Mouse (Mus musculus): ENCODE results near the gene Olfr1053.
"Not testable (repeated sequence)": the region's sequence is repeated elsewhere in the genome, so short reads cannot be mapped to it uniquely, and the experiment has no call there.

Gene Olfr1053

DNA sequence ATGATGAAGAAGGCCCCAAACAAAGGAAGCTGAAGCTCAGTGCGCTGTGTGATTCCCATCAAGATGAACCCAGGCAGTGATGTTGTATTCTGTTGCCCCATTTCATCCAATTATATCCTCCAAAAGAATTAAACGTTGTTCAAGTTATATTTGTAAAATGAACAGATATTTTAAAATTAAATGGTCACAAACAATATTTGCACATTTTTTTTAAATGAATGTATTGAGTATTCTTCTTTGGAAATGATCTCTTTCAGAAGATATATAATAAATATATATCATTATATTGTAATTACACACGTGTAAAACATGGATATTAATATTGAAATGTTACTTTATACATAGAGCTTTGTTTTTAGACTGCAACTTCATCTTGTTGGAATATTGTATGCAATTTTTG lies at the start of gene Olfr1053:
TSS of gene Olfr1053 (minus strand) at position 101 of the 400 bp plus-strand sequence.
- DNase-seq: no peak

DNA sequence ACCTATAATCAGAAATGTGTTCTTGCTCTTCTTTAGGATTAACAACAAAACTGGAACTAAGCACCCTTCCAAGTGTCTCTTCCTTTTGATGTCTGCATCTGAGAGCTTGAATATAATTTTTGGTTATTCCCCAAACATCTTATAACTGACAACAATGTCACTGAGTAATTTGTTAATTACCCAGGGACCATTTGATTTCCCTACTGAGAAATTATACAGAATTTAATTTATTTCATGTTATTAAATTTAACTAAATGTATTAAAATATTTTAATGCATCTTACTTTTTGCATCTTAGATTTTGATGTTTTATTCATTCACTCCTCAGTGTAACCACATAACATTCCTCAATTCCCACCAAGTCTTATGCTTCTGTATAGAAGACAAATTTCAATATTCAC lies 47.3 kb upstream of the Olfr1053 start, which contains the start of gene Olfr1056:
TSS of gene Olfr1056 (minus strand) at position 101 of the 400 bp plus-strand sequence.
- no peak for DNase-seq

DNA sequence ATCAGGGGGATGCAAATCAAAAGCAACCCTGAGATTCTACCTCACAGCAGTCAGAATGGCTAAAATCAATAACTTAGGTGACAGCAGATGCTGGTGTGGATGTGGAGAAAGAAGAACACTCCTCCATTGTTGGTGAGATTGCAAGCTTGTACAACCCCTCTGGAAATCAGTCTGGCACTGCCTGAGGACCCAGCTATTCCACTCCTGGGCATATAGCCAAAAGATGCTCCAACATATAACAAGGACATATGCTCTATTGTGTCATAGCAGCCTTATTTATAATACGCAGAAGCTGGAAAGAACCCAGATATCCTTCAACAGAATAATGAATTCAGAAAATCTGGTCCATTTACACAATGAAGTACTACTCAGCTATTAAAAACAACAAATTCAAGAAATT lies 36.7 kb upstream of the Olfr1053 start:
- DNase-seq: not testable (repeated sequence)

DNA sequence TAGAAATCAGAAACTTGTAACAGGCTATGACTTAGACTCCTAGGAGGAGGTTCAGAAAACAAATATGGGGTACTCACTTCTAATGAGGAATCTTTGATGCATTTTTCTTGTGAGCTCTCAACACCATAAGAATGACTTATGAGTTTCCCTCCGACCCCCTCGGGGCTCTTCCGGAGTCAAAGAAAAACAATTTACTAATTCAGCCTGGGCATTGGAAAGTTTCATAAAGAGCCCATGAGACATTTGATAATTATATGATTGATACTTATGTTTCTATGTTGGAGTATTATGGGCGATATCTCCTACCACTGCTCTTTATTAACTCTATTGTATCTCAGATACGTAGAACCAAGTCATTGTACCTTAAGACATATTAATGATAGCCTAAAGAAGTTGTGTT lies 35.1 kb upstream of the Olfr1053 start, which contains the start of gene Olfr1055:
TSS of gene Olfr1055 (minus strand) at position 101 of the 400 bp plus-strand sequence.
- DNase-seq: no peak

DNA sequence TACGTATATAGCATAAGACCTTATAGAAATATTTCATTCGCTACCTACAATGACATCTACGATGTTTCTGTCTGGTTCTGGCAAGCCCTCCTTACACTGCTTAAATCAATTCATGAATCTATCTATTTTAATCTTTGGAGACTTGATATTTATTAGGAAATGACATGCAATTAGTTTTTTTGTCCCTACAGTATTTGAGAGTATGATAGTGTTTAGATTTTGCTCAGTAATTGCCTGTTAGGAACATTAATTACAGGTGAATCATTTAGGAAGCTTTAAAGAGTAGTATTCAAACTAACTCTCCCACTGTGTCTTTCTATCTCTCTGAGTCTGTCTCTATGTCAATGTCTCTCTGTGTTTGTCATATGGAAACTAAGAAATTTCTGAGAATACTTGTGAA lies 20.2 kb upstream of the Olfr1053 start, which contains the start of gene Olfr1054:
TSS of gene Olfr1054 (minus strand) at position 101 of the 400 bp plus-strand sequence.
- no peak for DNase-seq

DNA sequence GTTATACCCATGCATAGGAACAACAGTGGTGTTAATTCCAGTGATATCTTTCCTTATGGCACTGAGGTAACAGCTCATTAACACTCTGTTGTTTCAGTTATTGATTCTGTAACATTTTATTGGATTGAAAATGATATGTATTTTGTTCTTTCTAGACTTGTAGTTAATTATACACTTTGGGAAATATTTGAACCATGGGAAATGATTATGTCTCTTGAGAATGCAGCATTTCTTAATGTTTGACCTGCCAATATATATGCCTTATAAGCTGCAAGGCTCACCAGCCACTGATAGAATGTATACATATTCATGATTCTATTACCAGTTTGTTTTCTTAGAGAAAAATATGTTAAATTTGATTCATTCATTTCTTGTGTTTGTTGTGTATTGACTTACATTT lies 22.9 kb downstream of the Olfr1053 start, which contains the start of gene Olfr1052:
TSS of gene Olfr1052 (plus strand) at position 301 of the 400 bp plus-strand sequence.
- no peak for DNase-seq

DNA sequence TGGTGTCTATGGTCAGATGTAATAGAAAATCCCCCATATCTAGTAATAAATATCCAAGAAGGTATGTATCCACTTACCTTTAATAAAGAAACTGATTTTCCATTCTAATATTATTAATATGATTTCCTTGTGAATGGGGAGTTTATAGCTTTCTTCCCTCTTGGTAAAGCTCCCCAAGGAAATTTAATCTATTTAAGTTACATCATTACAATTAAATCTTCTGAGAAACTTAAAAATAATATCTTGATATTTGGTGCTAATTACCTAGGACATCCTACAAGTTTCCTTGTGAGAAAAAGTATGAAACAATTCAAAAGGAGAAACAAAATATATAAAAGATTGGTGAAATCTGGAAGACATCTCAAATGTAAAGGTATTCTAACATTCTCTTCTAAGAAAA lies 36.1 kb downstream of the Olfr1053 start, which contains the start of gene Olfr1051:
TSS of gene Olfr1051 (minus strand) at position 101 of the 400 bp plus-strand sequence.
- not testable (repeated sequence) for DNase-seq
